Mouse (Mus musculus): ENCODE measurements at regions not wholly inside any gene's neighbourhood (a gene's known extent, or its start where the extent isn't known, plus 50 kb on each side); places are given as distances from the start of the nearest gene placed in this dataset.

GRCm38 (mm10) chr12:106872966-106873730, 615.3 kb upstream of the 3110018I06Rik start:
- DNase-seq (ENCODE audit: low read depth) = no peak

GRCm38 (mm10) chr12:106890319-106890718, 598.1 kb upstream of the 3110018I06Rik start:
- no peak for DNase-seq (ENCODE audit: low read depth)

GRCm38 (mm10) chr12:106894061-106894460, 594.4 kb upstream of the 3110018I06Rik start:
- DNase-seq (ENCODE audit: low read depth) = no peak

- no peak for DNase-seq (ENCODE audit: low read depth)
Observed at GRCm38 (mm10) chr12:106904202-106904601, 584.2 kb upstream of the 3110018I06Rik start.

GRCm38 (mm10) chr12:106912782-106913181, 575.6 kb upstream of the 3110018I06Rik start:
- DNase-seq (ENCODE audit: low read depth) = no peak

- no peak for DNase-seq (ENCODE audit: low read depth)
Observed at GRCm38 (mm10) chr12:106922571-106922991, 565.9 kb upstream of the 3110018I06Rik start.

GRCm38 (mm10) chr12:106928389-106928788, 560.0 kb upstream of the 3110018I06Rik start:
- DNase-seq (ENCODE audit: low read depth) = no peak

GRCm38 (mm10) chr12:106929161-106929560, 559.3 kb upstream of the 3110018I06Rik start:
- no peak for DNase-seq (ENCODE audit: low read depth)

- no peak for DNase-seq (ENCODE audit: low read depth)
Observed at GRCm38 (mm10) chr12:106931591-106931990, 556.8 kb upstream of the 3110018I06Rik start.

GRCm38 (mm10) chr12:106939381-106939780, 549.1 kb upstream of the 3110018I06Rik start:
- no peak for DNase-seq (ENCODE audit: low read depth)

- DNase-seq (ENCODE audit: low read depth) = no peak
Observed at GRCm38 (mm10) chr12:106943874-106944273, 544.6 kb upstream of the 3110018I06Rik start.

GRCm38 (mm10) chr12:106952621-106953020, 535.8 kb upstream of the 3110018I06Rik start:
- DNase-seq (ENCODE audit: low read depth) = no peak

- DNase-seq (ENCODE audit: low read depth) = no peak
Observed at GRCm38 (mm10) chr12:106955778-106956177, 532.7 kb upstream of the 3110018I06Rik start.

GRCm38 (mm10) chr12:106956266-106956665, 532.2 kb upstream of the 3110018I06Rik start:
- DNase-seq (ENCODE audit: low read depth) = no peak

GRCm38 (mm10) chr12:106961991-106962390, 526.4 kb upstream of the 3110018I06Rik start:
- no peak for DNase-seq (ENCODE audit: low read depth)

- DNase-seq (ENCODE audit: low read depth) = peak; percentile 59
Observed at GRCm38 (mm10) chr12:106963762-106964161, 524.7 kb upstream of the 3110018I06Rik start.

GRCm38 (mm10) chr12:106969873-106970272, 518.6 kb upstream of the 3110018I06Rik start:
- no peak for DNase-seq (ENCODE audit: low read depth)

- no peak for DNase-seq (ENCODE audit: low read depth)
Observed at GRCm38 (mm10) chr12:106992421-106992820, 496.0 kb upstream of the 3110018I06Rik start.

GRCm38 (mm10) chr12:106993011-106993410, 495.4 kb upstream of the 3110018I06Rik start:
- DNase-seq (ENCODE audit: low read depth) = no peak

- peak; percentile 80 for DNase-seq (ENCODE audit: low read depth)
Observed at GRCm38 (mm10) chr12:107010995-107011786, 477.2 kb upstream of the 3110018I06Rik start.

- DNase-seq (ENCODE audit: low read depth) = peak; percentile 70
Observed at GRCm38 (mm10) chr12:107016801-107017200, 471.6 kb upstream of the 3110018I06Rik start.

GRCm38 (mm10) chr12:107021806-107022205, 466.6 kb upstream of the 3110018I06Rik start:
- peak; percentile 54 for DNase-seq (ENCODE audit: low read depth)

GRCm38 (mm10) chr12:107026821-107027220, 461.6 kb upstream of the 3110018I06Rik start:
- no peak for DNase-seq (ENCODE audit: low read depth)

Measured in naive thymus-derived CD4-positive, alpha-beta T cell, adult 2 months (primary cell).